Mouse (Mus musculus) liver, embryonic 14.5 days (tissue): Measurements from ENCODE around the gene Arhgef12. TPM values are rescaled to one million over a fixed set of nuclear protein-coding genes. Genes with fewer than 3 reads are reported as not detected.
"Not testable (repeated sequence)": the region's sequence is repeated elsewhere in the genome, so short reads cannot be mapped to it uniquely, and the experiment has no call there.

Source experiments
- ATAC-seq: fragments of 200-750 bp; cut with Nextera tagmentation; 2 replicates; pipeline ENCODE4 v1.8.0; 2017; ENCODE audit warnings: moderate number of reproducible peaks, mild to moderate bottlenecking, moderate library complexity; ENCODE audit not compliant: insufficient read depth
- DNase-seq, 3 experiments: peaks; one replicate each; pipeline ENCODE4 v3.0.0-alpha.2; 2012 to 2013; ENCODE audit warnings: low read depth in 3 of 3, low spot score in 3 of 3
- H3K27ac ChIP-seq: fragments of 300-500 bp; sonication (generic); 2 replicates; pipeline ENCODE4 v1.5.1; 2014; ENCODE audit warnings: moderate library complexity, mild to moderate bottlenecking, control low read depth, inconsistent platforms
- H3K27me3 ChIP-seq: fragments of 300-500 bp; sonication (generic); 2 replicates; pipeline ENCODE4 v1.6.1; 2014; ENCODE audit warnings: mild to moderate bottlenecking, low read length, moderate library complexity; ENCODE audit not compliant: control insufficient read depth, insufficient read depth
- H3K36me3 ChIP-seq: fragments of 300-500 bp; sonication (generic); replicated peaks from 2 replicates; pipeline ENCODE4 v1.6.1; 2014; ENCODE audit warnings: low read depth; ENCODE audit not compliant: control insufficient read depth, insufficient read depth
- H3K4me1 ChIP-seq, 2 experiments: fragments of 200-500 bp in 1 of 2; fragments of 300-500 bp in 1 of 2; sonication (generic) in 1 of 2; replicated peaks; 2 replicates each; pipeline ENCODE4 v1.6.1; 2012 to 2014; ENCODE audit warnings: antibody characterized with exemption in 1 of 2, inconsistent platforms in 1 of 2, low read length in 1 of 2; ENCODE audit not compliant: control insufficient read depth in 2 of 2, insufficient read depth in 2 of 2
- H3K4me2 ChIP-seq: fragments of 300-500 bp; sonication (generic); 2 replicates; pipeline ENCODE4 v1.6.1; 2014; ENCODE audit warnings: low read depth, mild to moderate bottlenecking, control low read depth, moderate library complexity
- H3K4me3 ChIP-seq, 2 experiments: fragments of 200-500 bp in 1 of 2; fragments of 300-500 bp in 1 of 2; sonication (generic) in 1 of 2; 2 replicates each; pipeline ENCODE4 v1.5.1; 2012 to 2014; ENCODE audit warnings: low read depth in 2 of 2, low read length in 2 of 2, mild to moderate bottlenecking in 2 of 2, control low read depth in 1 of 2, inconsistent platforms in 1 of 2, moderate library complexity in 1 of 2; ENCODE audit not compliant: insufficient read depth in 1 of 2
- H3K9ac ChIP-seq: fragments of 300-500 bp; sonication (generic); replicated peaks from 2 replicates; pipeline ENCODE4 v1.6.1; 2014; ENCODE audit warnings: mild to moderate bottlenecking, control low read depth, moderate library complexity
- H3K9me3 ChIP-seq: fragments of 300-500 bp; sonication (generic); 2 replicates; pipeline ENCODE4 v1.6.1; 2016; ENCODE audit warnings: low read length, mixed read lengths; ENCODE audit not compliant: control insufficient read depth
- CTCF ChIP-seq: IDR thresholded peaks from 2 replicates; pipeline ENCODE4 v1.5.1; 2016; ENCODE audit warnings: antibody characterized with exemption, low read depth, control low read depth
- EP300 ChIP-seq: IDR thresholded peaks from 2 replicates; pipeline ENCODE4 v1.6.1; 2016; ENCODE audit warnings: antibody characterized with exemption, low read depth
- WGBS: fragments of 180-500 bp; shearing (Covaris S2); extraction: QIAGEN DNeasy Blood & Tissue Kit; methylation state at CpG from one replicate; pipeline ENCODE4 v1.1.7; 2014; ENCODE audit not compliant: insufficient replicate concordance; 5-methylcytosine and 5-hydroxymethylcytosine counted together
- polyA plus RNA-seq, 2 experiments: library from polyadenylated mRNA; depleted of rRNA in 1 of 2; stranded (reverse) in 1 of 2; unstranded in 1 of 2; fragments of >200 nt; fragmentation: Nextera tagmentation in 1 of 2; extraction: Ambion mirVana in 1 of 2; gene quantifications; 2 replicates each; pipeline versions ENCODE4 v1.2.1 to v1.2.3; 2012 to 2014

The Arhgef12 gene
- polyA plus RNA-seq, 2 experiments, result 6.5 to 9.3 TPM

GRCm38 (mm10) chr9:43132380-43132779 is 25.3 kb upstream of the Arhgef12 start:
- ATAC-seq (no peak), DNase-seq (no peak)
- TF ChIP-seq CTCF, result no peak
- TF ChIP-seq EP300, result no peak
- Histone ChIP-seq H3K36me3 (no peaks in the 10 kb centered on the region), H3K4me2 (no peak overlapping the region), H3K27me3 (no peaks in the 10 kb centered on the region; the same call in none of the 2 replicates), H3K27ac (no peak overlapping the region), H3K4me1 (peaks cover 7% of the 10 kb centered on the region in 2 experiments), H3K9ac (no peak overlapping the region), H3K4me3 (no peak overlapping the region), H3K9me3 (no peaks in the 10 kb centered on the region)
- 21% methylated on average over 4 of the region's 4 CpGs for WGBS

GRCm38 (mm10) chr9:43131940-43132339 is 24.9 kb upstream of the Arhgef12 start:
- no peak for DNase-seq
- Histone ChIP-seq H3K9ac (no peak overlapping the region), H3K27me3 (no peaks in the 10 kb centered on the region; the same call in none of the 2 replicates), H3K36me3 (no peaks in the 10 kb centered on the region), H3K4me3 (no peak overlapping the region), H3K4me1 (peaks cover 7% of the 10 kb centered on the region in 2 experiments), H3K27ac (no peak overlapping the region), H3K4me2 (no peak overlapping the region), H3K9me3 (no peaks in the 10 kb centered on the region)
- WGBS, result 53% methylated on average over 5 of the region's 5 CpGs
- ATAC-seq, result no peak
- TF ChIP-seq EP300 (no peak), CTCF (no peak)

- no peak overlapping the region for H3K9ac ChIP-seq
- H3K36me3 ChIP-seq, result no peaks in the 10 kb centered on the region
- DNase-seq, result no peak
- H3K27me3 ChIP-seq, result no peaks in the 10 kb centered on the region; the same call in none of the 2 replicates
- TF ChIP-seq EP300 (no peak), CTCF (peak; percentile 79)
- no peaks in the 10 kb centered on the region for H3K9me3 ChIP-seq
- no peak overlapping the region for H3K4me3 ChIP-seq
- ATAC-seq, result no peak
- no peak overlapping the region for H3K4me2 ChIP-seq
- peaks cover 7% of the 10 kb centered on the region in 2 experiments for H3K4me1 ChIP-seq
- H3K27ac ChIP-seq, result no peak overlapping the region
- 75% methylated on average over 2 of the region's 2 CpGs for WGBS
Observed at GRCm38 (mm10) chr9:43130684-43131083, 23.6 kb upstream of the Arhgef12 start.

GRCm38 (mm10) chr9:43127101-43127787 is 20.2 kb upstream of the Arhgef12 start:
- Histone ChIP-seq H3K27me3 (no peaks in the 10 kb centered on the region; the same call in none of the 2 replicates), H3K4me3 (no peak overlapping the region)

GRCm38 (mm10) chr9:43122379-43122778 is 15.3 kb upstream of the Arhgef12 start:
- H3K4me3 ChIP-seq, result no peak overlapping the region
- no peak overlapping the region for H3K27ac ChIP-seq
- ATAC-seq (no peak), DNase-seq (no peak)
- 20% methylated on average over 1 of the region's 1 CpGs for WGBS
- H3K9me3 ChIP-seq, result no peaks in the 10 kb centered on the region
- H3K9ac ChIP-seq, result no peak overlapping the region
- H3K27me3 ChIP-seq, result peaks cover 13% of the 10 kb centered on the region
- TF ChIP-seq CTCF (peak; percentile 60), EP300 (no peak)
- no peak overlapping the region for H3K4me2 ChIP-seq
- peaks cover 0 to 1% of the 10 kb centered on the region in 2 experiments; a peak in 1 of 4 replicates for H3K4me1 ChIP-seq
- no peaks in the 10 kb centered on the region for H3K36me3 ChIP-seq

More at GRCm38 (mm10) chr9:43127101-43127787, 20.2 kb upstream of the Arhgef12 start:
- Histone ChIP-seq H3K36me3 (no peaks in the 10 kb centered on the region), H3K9me3 (no peaks in the 10 kb centered on the region), H3K9ac (no peak overlapping the region), H3K4me1 (peaks cover 7% of the 10 kb centered on the region in 2 experiments), H3K4me2 (no peak overlapping the region), H3K27ac (no peak overlapping the region)
- no peak for DNase-seq
- WGBS, result 55% methylated on average over 10 of the region's 10 CpGs
- no peak for ATAC-seq
- TF ChIP-seq EP300, result no peak
- TF ChIP-seq CTCF, result no peak

- peaks cover 13% of the 10 kb centered on the region for H3K27me3 ChIP-seq
- not testable (repeated sequence) for ATAC-seq, H3K4me2 ChIP-seq, DNase-seq, H3K9me3 ChIP-seq, H3K4me1 ChIP-seq, H3K27ac ChIP-seq, H3K9ac ChIP-seq, H3K36me3 ChIP-seq, H3K4me3 ChIP-seq
- 68% methylated on average over 2 of the region's 2 CpGs for WGBS
Observed at GRCm38 (mm10) chr9:43121948-43122347, 14.9 kb upstream of the Arhgef12 start.
